Mouse (Mus musculus) midbrain, embryonic 12.5 days (tissue): ENCODE results near the gene Mrps35. TPM values are rescaled to one million over a fixed set of nuclear protein-coding genes. Genes with fewer than 3 reads are reported as not detected.

Source experiments
- ATAC-seq: fragments of 200-750 bp; cut with Nextera tagmentation; 2 replicates; pipeline ENCODE4 v1.8.0; 2017; ENCODE audit warnings: low read depth, moderate TSS enrichment, moderate library complexity; ENCODE audit not compliant: low FRiP score
- H3K27ac ChIP-seq: fragments of 300-500 bp; sonication (generic); replicated peaks from 2 replicates; pipeline ENCODE4 v1.5.1; 2016; ENCODE audit warnings: mild to moderate bottlenecking
- H3K27me3 ChIP-seq: fragments of 300-500 bp; sonication (generic); 2 replicates; pipeline ENCODE4 v1.6.1; 2016; ENCODE audit warnings: mild to moderate bottlenecking
- H3K36me3 ChIP-seq: fragments of 300-500 bp; sonication (generic); 2 replicates; pipeline ENCODE4 v1.6.1; 2016
- H3K4me1 ChIP-seq: fragments of 300-500 bp; sonication (generic); 2 replicates; pipeline ENCODE4 v1.6.1; 2016
- H3K4me2 ChIP-seq: fragments of 300-500 bp; sonication (generic); replicated peaks from 2 replicates; pipeline ENCODE4 v1.6.1; 2016; ENCODE audit warnings: mild to moderate bottlenecking, moderate library complexity
- H3K4me3 ChIP-seq: fragments of 300-500 bp; sonication (generic); 2 replicates; pipeline ENCODE4 v1.5.1; 2016; ENCODE audit warnings: mild to moderate bottlenecking
- H3K9ac ChIP-seq: fragments of 300-500 bp; sonication (generic); replicated peaks from 2 replicates; pipeline ENCODE4 v1.6.1; 2016; ENCODE audit warnings: mild to moderate bottlenecking, moderate library complexity
- H3K9me3 ChIP-seq: fragments of 300-500 bp; sonication (generic); 2 replicates; pipeline ENCODE4 v1.6.1; 2016; ENCODE audit warnings: mild to moderate bottlenecking
- WGBS: fragments of 180-500 bp; shearing (Covaris S2); methylation state at CpG from one replicate; pipeline ENCODE4 v1.1.7; 2016; 5-methylcytosine and 5-hydroxymethylcytosine counted together
- polyA plus RNA-seq: library from polyadenylated mRNA; unstranded; fragments of >200 nt; fragmentation: Nextera tagmentation; extraction: Ambion mirVana; gene quantifications from 2 replicates; pipeline ENCODE4 v1.2.1, GENCODE M21; 2016

Gene Mrps35
- polyA plus RNA-seq, 1 experiment from 2014 or later: 83.0 TPM

DNA sequence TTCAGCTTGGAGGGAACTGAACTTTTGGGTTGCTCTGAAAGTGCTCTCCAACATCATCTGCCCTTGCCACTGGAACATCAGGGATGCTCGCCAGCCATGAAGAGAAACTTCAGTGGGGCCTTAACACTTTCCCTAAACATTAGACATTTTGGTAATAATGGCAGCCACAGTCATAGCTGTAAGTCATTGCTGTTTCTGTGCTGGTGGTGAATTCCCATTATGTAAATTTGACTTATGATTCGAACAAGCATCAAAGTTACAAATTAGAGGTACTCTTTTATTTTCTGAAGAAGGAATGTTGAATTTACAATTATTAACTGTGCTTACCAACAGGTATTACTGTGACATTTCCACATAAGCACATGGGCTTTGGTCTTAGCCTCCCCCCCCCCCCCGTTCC, 75.6 kb downstream of the Mrps35 start:
- Histone ChIP-seq H3K4me2 (no peak overlapping the region), H3K4me3 (no peak overlapping the region), H3K4me1 (no peaks in the 10 kb centered on the region), H3K9me3 (no peaks in the 10 kb centered on the region), H3K36me3 (no peaks in the 10 kb centered on the region), H3K27me3 (no peaks in the 10 kb centered on the region), H3K27ac (no peak overlapping the region), H3K9ac (no peak overlapping the region)
- ATAC-seq: no peak
- 90% methylated on average over 3 of the region's 3 CpGs for WGBS

GRCm38 (mm10) chr6:147121320-147121719, 78.8 kb downstream of the Mrps35 start:
- WGBS: 66% methylated on average over 6 of the region's 6 CpGs
- Histone ChIP-seq H3K9me3 (no peaks in the 10 kb centered on the region), H3K9ac (no peak overlapping the region), H3K4me1 (no peaks in the 10 kb centered on the region), H3K27me3 (no peaks in the 10 kb centered on the region), H3K27ac (no peak overlapping the region), H3K4me3 (no peak overlapping the region), H3K36me3 (no peaks in the 10 kb centered on the region), H3K4me2 (no peak overlapping the region)
- ATAC-seq: no peak

Other genes with a start within 250 kb of the Mrps35 start
- 1.3 and 2.4 TPM in 2 replicates for gene Arntl2, start 246.7 kb upstream of the Mrps35 start, polyA plus RNA-seq
- gene Smco2, start 192.7 kb upstream of the Mrps35 start, polyA plus RNA-seq: not detected in 2 replicates
- 25.0 and 25.8 TPM in 2 replicates for gene Ppfibp1, start 154.3 kb upstream of the Mrps35 start, polyA plus RNA-seq
- 0.15 TPM in 1 of 2 replicates, not detected in the other for gene 1700034J05Rik, start 88.3 kb upstream of the Mrps35 start, polyA plus RNA-seq
- gene Rep15, start 10.2 kb upstream of the Mrps35 start, polyA plus RNA-seq: 0.42 and 0.81 TPM in 2 replicates
- gene Mansc4, start 44.3 kb downstream of the Mrps35 start, polyA plus RNA-seq: 0.21 and 0.32 TPM in 2 replicates
- gene Klhl42, start 48.6 kb downstream of the Mrps35 start, polyA plus RNA-seq: 8.2 and 9.0 TPM in 2 replicates
- gene Pthlh, start 221.4 kb downstream of the Mrps35 start, polyA plus RNA-seq: 0.85 and 1.2 TPM in 2 replicates